Mouse (Mus musculus) spleen, postnatal 14 days (tissue): ENCODE data around the gene Cdk19.

Experiments
- DNase-seq, 2 experiments: peaks; one replicate each; pipeline ENCODE4 v3.0.0; 2021 to 2022; ENCODE audit warnings: low spot score in 2 of 2

The Cdk19 gene

DNA sequence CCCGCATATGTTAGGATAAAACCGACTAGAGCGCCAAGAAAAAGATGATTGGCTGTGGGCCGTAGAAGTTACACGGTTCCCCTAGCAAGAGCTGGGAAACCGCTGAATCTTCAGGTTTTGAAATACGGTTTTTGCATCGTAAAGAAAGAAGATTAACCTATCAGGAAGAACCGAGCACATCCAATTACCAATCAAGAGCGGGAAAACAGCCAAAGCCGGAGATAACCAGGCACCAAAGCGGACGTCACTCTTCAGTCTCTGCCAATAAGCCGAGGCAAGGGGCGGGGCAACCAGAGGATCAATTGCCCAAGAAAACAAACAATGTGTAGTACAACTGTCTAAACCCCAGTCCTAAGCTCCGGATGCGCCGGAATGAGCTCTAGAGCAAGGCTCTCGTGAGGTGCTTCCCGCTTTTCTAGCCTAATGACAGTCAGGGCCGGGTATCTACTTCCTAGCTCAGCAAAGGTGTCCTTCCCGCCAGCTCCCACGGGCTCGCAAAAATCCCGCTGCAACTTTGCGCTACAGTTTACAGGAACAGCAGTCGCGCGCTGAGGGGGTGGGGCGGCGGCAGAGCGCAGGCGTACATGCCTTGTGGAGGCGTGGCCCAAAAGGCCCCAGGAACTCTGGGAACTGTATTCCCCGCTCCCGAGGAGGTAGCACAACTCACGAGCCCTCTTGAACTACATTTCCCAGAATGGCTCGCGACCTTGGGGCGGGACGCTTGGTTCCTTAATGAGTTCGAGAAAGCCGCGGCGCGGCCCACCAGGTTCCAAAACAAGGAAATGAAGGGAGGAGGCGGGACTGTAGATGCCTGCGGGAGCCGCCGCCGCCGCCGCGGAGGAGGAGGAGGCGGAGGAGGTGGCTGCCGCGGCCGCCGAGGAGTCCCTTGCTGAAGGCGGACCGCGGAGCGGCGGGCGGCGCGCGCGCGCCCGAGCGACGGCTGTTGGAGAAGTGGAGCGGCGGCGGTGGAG lies 9.5 kb downstream of the Cdk19 start:
- peak; percentile 92 to 93 for DNase-seq

DNA sequence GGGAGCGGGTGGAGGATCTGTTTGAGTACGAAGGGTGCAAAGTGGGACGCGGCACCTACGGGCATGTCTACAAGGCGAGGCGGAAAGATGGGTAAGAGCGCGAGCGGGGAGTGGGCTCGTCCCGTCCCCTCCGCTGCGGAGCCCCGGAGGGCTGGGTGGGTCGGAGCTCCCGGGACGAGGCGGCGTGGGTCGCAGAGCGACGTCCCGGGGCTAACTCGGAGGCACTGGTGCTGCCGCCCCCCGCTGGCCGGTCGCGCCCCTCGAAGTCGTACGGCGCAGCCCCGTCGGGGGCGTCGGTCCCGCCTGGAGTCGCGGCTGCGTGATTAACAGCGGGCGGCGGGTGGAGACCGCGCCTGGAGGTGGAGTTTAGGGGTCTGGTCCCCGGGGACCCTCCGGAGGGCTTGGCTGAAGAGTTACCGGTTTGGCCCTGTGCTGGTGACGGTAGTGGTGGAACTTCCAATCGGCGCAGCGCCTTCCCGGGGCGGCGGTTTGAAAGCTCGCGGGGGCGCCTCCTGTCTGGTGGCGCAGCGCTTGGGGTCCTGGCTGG lies 10.3 kb downstream of the Cdk19 start:
- DNase-seq = peak; percentile 36 to 57

DNA sequence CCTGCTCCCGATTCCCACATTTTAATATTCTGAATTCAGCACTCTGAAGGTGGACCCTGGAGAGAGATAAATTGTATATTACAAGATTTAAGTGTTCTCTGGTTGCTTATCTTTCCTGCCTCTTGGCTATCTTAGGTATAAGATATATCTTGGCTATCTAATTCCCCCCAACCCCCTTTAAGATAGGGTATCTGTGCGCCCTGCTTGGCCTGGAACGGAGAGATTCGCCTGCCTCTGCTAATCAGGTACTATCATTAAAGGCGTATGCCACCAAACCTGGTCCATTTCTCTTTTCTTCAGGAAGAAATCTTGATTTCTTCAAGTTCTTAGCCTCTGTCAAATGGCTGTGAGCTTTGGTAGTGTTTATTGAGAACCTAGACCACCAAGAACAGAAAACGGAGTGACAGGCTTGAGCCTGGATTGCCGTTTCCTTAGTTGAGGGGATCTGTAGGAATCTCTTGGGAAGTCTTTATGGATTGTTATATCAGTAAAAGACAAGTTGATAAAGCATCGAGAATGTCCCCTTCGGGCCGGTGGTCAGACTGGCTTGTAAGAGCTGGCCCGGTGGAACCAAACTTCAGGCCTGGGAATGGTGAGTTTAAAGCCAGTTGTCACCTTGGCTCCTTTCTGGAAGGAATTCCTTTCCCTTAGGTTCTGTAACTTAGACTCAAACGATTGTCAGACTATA lies 11.0 kb downstream of the Cdk19 start:
- no peak for DNase-seq

DNA sequence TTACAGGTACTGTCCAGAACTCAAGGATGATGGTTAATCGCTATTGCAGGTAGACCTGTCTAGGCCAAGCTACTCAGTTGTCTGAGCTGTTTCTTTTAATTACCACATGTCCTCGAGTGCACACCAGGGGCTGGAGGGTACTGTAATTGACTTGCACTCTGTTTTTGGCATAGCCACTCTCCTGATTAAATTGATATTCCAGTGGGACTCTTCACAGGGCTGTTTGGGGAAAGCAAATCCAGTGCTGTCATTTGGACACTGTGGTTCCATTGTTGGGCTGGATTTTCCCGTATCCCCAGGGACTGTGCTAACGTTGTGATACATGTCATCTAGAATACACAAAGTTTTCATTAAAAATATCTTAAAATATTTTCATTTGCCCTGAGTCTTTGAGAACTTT lies 11.8 kb downstream of the Cdk19 start:
- no peak for DNase-seq

DNA sequence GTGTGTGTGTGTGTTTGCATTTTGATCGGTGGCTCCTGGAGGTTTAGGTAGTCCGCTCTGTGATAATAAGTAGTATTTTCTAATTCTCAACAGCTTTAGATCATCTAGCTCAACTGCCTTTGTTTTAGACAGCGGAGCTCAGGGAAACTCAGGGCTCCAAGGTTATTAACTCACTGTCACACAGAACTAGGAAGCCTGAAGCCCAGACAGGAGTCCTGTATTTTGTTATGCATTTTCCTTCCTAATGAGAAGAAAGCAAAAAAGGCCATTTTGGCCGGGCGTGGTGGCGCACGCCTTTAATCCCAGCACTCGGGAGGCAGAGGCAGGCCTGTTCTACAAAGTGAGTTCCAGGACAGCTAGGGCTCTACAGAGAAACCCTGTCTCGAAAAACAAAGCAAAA lies 14.7 kb downstream of the Cdk19 start:
- DNase-seq = no peak

DNA sequence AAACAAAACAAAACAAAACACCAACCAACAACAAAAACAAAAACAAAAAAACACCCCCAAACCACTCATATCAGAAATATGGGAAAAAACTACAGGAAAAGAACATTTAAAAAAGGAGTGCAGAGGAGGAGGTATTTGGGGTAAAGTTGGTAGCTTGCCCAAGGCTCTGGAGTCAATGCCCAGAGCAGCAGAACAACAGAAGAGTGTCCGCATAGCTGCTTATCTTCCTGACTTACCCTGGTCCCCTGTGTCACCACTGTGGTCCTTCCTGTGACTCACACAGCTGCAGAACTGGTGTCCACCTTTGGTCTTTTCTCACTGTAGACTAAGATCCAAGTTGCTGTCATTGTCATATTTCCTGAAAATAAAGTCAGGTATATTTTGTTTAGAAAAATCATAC lies 15.2 kb downstream of the Cdk19 start:
- no peak for DNase-seq

DNA sequence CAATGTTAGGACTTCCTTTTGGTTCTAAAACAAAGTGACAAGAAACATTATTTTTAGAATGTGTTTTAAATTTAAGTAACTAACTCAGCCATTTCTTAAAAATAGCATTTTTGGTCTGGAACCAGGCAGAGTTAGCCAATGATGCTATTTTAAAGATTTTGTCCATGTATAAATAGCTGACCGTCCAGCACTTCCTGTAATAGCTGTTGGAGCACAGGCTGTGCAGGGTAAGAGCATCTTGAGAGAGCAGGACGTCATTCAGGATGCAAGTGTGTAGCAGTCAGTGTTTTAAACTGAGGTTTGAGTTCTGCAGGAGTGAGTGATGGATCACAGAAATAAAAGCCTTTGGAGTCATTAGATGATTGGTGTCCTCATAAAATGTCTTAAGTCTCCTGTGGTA lies 18.8 kb downstream of the Cdk19 start:
- DNase-seq = no peak

DNA sequence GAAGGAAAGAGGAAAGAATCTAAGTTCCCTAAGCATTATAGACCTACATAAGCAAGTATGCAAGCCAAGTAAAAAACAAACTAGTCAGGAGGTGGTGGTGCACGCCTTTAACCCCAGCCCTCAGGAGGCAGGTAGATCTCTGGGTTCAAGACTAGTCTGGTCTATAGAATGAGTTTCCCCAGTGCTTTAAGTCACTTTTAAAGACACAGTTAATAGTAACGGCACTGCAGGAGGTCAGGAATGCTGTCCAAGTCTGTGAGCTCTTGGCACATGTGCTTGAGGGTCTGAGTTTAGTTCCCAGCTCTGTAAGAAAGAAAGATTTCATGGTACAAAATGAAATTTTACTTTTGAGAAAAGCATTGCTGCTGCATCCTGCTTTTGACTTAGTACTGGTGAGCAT lies 19.8 kb downstream of the Cdk19 start:
- DNase-seq = no peak

DNA sequence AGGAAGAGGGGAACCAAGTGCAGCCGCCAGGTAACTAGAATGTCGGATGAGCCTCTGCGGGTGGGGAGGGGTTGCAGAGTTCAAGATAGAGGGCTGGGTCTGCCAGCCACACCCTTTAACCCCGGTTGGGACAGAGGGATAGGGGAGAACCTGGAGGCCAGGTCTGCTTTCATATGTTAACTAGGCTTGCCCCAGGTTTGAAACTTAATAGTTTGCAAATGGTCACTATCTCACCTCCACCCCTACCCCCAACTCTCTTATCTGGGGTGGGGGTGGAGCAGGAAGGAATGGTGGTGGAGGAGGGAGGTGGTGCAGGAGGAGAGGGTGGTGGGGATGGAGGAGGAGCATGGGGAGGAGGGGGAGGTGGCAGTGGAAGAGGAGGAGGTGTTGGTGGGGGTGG lies 23.6 kb downstream of the Cdk19 start:
- DNase-seq = no peak

DNA sequence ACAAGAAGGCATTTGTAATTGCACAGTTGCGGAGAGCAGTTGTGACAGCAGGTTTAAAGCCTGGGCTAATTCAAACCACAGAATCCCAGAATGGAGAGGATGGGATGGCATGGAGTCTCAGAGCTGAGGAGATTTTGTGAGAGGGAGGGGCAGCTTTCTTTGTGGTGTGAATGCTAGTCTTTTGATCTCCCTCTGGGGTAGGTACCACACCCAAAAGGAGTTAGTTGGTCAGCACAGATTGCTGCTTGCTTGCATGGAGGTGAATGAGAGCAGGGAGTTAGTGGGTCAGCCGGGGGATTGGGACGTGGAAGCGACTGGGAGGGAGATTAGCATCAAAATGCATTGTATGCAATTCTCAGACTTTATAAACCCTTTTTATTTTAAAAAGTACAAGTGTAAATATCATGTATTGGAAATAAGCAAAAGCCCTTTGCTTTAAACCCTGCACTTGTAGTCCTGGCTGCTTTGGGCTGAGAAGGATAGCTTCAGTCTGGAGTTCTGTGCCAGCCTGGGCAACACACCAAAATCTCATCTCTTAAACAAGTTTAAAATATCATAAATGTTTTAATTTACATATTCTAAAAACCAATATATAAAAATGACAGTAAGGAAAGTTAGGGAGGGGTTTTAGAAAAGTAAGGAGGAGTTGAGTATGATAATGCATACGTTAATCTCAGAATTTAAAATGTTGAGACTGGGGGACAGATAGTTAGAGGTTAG lies 25.4 kb downstream of the Cdk19 start:
- no peak for DNase-seq

DNA sequence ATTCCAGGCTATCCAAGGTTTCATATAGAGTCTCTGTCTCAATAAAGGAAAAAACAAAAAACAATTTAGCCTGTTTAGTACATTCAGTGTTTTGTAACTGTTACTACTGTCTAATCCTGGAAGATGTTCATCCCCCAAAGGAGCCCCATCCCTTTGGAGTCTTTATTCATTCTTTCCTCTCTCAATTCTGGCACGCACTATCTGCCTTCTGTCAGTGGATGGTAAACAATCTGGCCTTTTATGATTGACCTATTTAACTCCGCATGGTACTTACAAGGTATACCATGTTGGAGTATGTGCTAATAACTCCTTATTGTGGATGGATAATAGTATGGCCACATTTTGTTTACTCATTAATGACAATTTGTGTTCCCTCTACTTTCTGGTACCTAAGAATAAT lies 26.6 kb downstream of the Cdk19 start:
- no peak for DNase-seq

DNA sequence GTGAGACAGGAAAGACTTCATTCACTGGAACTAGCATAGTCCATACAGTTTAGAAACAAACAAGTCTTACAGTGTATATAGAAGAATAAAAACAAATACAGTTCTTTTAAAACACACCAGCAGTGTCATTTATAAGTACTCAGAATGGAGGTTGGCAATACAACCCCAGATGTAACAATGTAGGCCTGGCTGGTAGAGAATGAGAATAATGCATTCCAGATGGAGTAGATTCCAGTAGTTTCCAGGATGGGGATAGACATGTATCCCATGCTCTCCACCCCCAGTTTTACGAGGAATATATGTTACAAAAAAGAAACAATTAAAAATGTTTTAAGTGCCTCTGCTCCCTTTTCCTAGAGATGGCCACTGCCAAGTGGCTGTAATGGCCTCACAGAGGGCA lies 29.2 kb downstream of the Cdk19 start:
- no peak for DNase-seq

DNA sequence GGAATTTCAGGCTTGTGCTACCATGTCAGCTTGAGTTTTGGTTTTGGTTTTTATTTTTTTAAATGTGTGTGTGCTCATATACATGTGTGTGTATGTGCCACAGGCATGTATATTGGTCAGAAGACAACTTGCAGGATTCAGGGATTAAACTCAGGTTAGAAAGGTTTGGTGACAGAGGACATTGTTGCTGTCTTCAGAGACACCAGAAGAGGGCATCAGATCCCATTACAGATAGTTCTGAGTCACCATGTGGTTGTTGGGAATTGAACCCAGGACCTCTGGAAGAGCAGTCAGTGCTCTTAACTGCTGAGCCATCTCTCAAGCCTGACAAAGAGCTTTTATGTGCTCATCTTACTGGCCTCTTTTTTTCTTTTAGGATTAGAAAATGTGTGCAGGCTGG lies 30.8 kb downstream of the Cdk19 start:
- no peak for DNase-seq

DNA sequence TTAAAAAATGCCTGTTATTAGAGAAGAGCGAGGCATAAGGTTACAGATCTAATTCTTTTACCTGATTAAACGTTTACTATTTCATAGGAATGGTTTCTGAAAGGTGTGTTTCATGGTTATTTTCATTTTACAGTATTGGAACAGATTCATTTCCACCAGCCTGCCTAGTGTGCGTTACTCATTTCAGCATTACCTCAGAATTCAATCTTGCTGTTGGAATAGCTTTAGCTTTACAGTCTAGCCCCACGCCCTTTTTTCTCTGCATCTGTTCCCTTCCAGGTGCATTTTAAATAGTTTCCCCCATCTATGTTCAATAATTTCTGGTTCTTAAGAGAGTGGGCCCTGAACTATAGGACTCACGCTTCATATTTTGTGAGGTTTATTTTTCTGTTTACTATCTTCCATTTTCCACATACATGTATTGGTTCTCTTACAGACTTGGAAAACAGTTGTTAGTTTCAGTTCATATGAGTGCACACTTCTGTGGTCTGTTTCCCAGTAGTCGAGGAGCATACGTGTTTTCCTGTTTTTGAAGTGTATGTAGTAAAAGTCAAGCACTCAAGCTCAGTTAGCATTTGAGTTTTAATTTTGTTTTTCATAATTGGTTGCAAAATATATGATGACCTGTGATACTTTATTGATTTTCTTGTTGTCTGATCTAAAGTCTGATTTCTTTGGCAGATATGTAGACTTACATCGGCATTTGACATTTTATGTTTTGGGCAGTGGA lies 32.0 kb downstream of the Cdk19 start:
- no peak for DNase-seq

DNA sequence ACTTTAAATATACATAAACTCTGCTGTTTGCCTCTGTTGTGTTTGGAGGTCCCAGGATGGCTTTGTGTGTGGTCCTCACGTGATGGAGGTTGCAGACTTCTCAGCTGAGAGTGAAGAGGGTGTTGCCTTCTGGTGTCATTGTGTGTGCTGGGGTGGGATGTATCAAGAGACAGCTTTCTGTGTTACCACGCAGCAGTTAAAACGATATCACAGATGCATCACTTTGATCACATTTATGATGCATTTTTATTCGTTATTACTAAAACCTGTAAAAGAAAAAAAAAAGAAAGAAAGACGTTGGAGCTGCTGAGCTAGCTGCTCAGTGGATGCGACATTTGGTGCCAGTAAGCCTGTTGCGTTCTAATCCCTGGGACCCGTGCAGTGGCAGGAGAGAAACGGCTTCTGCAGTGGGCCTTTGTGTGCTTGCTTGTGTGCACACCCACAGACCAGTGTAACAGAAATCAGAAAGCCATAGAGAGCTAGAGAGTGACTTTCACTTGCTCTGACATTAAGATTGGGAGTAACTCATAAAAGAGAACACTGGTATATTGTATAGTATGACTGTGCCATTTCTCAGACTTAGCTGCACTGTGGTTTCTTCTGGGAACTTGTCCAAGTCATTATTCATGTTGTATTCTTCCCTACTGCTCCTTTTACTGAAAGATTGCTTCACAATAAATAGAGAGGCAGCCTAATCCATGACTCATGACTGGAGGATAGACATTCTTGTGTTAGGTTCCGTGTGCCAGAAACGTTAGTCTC lies 32.7 kb downstream of the Cdk19 start:
- no peak for DNase-seq

DNA sequence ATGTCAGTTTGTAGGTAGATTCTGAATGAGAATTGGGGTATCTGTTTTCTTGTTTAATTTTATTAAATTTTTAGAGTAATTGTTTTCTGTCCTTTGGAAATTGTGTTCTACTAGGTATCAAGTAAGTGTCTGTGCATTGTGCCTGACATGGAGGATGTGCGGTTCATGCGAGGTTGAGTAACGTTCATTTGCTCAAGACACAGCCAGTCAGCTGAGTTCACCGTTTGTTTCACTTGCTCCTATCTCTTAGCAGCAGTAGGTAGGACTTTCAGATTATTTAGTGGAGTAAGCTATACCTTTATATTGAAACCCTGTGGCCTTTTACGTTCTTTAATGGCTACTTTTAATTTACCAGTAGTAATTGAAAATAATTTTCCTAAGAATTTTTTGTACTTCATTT lies 34.4 kb downstream of the Cdk19 start:
- DNase-seq = no peak

DNA sequence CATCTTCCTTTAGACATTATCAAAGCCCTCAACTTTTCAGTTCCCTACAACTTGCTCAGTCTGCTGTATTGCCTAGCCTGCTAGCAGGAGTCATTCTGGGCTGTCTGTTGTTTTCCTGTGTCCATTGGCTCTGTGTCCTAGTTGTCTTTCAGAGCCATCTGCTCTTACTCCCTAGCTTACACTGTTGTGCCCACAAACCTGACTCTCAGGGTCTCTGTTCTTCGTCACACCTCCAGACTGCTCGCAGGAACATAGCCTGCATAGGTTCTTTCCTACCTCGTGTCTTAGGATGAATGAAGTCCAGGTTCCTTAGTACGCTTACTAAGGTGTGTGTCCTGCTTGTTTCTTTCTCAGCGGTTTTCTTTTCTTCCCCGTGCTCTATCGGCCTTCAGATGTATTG lies 35.5 kb downstream of the Cdk19 start:
- DNase-seq = no peak

DNA sequence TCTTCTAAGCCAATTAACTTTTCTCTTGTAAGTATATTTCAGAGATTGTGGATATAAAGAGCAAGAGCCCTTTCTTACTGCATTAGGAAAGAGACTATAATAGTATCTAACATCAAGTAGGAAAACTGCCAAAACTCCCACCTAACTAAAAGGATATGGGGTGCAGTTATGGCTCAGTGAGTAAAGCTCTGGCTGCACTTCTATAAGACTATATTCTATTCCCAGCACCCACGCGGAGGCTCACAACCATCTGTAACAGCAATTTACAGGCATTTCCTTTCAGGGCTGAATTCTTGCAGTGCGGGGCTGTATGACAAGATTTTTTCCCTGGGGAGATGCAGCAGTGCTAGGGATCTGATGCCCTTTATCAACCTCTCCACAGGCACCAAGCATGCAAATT lies 36.9 kb downstream of the Cdk19 start:
- no peak for DNase-seq

DNA sequence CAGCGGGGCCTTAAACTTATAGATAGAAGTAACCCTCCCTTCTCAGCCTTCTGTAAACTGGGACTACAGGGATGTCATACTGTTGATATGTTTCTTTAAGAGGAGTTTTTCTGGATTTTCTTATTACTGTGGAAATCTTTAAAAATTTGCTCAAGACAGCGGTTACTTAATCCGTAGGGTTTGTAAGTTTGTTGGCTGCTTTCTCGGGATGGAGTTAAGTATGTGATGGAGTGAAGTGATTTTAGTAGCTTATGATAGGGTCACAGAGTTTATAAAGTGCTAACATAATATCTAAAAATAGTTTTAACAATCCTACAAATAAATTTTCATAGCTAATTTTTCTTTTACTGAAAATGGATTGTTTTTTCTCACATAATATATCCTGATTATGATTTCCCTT lies 38.9 kb downstream of the Cdk19 start:
- DNase-seq = no peak

DNA sequence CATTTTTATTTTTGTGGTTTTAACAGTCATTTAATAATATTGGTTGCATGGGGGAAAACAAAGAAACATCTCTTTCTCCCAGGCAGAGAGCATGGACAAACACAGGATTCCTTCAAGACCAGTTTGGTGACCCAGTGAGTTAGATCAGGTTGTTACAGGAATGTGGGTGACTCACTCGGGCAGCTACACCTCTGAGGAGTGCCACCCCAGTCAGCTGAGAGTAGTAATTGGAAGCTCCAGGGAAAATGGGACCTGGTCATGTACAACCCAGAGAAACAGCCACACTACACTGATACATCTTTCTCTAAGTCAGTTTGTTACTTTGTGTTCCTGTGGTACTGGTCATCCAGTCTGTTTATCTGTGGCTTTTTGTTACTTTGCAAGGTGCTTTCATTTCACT lies 40.3 kb downstream of the Cdk19 start:
- no peak for DNase-seq

DNA sequence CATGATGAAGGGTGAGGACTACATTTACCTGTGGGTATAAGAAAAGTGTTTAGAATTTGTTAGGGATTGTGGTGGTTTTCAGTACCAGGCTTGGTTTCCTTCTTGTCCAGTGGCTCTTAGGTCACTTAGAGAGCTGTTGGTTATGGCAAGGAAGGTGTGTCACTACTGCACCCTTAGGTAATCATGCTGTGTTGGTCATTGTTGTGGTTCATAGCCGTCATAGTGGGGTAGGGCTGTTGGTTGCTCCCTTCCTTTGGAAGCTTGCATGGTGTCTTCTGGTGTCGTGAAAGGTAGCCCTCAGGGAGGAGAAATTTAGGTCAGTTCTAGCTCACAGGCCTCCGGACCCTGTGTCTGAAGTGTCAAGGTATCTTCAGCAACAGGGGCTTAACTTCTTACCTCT lies 46.0 kb downstream of the Cdk19 start:
- no peak for DNase-seq
